Mouse (Mus musculus): ENCODE measurements around the gene Moap1.

Moap1 gene

DNA sequence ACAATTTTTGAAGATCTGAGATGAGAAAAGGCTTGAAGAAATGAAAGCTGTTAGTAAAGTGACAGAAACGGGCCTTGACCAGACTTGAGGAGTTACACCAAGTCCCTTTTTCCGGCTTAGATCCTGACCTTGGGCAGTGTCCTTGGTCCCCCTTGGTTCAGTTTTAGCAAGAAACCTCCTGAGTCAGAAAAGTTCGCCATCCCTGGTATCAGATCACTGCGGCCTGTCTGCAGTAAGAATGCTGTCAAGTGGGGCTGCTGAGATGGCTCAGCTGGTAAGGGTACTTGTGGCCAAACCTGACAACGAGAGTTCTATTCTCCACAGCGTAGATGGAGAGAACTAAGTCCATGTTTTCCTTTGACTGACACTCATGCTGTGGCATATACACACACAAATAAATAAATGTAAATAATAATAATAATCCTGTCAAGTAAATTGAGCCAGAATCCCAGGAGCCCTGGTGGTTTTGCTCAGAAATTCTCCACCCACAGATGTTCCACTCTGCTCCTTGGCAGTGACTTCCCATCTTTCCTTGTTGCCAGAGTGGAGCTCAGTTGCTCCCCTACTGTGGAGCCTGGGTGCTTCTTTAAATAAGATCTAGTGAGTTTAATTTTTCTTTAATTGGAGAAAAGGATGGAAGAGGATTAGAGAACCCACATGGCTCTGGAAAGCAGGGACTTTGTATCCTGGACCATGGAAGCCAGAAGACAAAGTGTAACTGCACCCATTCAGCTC lies 37.4 kb downstream of the Moap1 start:
- no peak for DNase-seq (ENCODE audit: low read depth, low spot score)

DNA sequence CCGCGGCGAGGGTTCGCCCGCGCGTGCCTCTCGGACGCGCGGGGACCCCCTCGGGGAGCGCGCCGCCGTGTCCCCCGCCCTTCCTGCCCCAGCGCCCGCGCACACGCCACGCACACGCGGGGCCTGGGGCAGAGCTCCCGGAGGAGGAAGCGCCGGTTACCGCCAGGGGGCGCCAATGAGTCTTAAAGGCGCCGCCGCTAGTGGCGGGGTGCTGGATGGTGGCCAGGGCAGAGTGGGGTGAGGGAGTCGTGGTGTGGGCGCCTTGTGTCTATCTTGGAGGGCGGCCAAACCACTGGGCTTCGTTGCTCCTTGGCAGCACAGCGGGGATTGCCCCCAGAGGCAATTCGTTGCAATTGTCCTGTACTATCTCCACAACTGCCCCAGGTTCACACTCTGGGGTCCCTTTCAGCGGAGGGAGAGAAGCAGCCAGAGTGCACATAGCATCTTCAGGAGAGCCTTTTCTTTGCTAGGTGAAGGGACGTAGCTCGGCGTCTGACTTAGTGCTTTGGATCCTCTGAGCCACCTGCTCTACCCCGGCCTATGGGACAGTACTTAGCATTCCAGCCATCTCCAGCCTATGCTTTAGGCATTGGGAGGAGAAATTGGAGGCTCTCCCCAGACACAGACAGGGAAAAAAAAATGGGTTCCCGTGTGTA lies 38.1 kb downstream of the Moap1 start:
- peak; percentile 89 for DNase-seq (ENCODE audit: low read depth, low spot score)

- peak; percentile 64 for DNase-seq (ENCODE audit: low read depth, low spot score)
Measured at GRCm38 (mm10) chr12:102704457-102705198, 38.8 kb downstream of the Moap1 start, which contains the start of gene Itpk1. Itpk1 (minus strand) TSS chr12:102704930.

- DNase-seq (ENCODE audit: low read depth, low spot score) = peak; percentile 45
Measured at GRCm38 (mm10) chr12:102703921-102704408, 39.5 kb downstream of the Moap1 start.

- DNase-seq (ENCODE audit: low read depth, low spot score) = no peak
Measured at GRCm38 (mm10) chr12:102703441-102703840, 40.0 kb downstream of the Moap1 start.

GRCm38 (mm10) chr12:102703111-102703412 lies 40.4 kb downstream of the Moap1 start:
- peak; percentile 49 for DNase-seq (ENCODE audit: low read depth, low spot score)

DNA sequence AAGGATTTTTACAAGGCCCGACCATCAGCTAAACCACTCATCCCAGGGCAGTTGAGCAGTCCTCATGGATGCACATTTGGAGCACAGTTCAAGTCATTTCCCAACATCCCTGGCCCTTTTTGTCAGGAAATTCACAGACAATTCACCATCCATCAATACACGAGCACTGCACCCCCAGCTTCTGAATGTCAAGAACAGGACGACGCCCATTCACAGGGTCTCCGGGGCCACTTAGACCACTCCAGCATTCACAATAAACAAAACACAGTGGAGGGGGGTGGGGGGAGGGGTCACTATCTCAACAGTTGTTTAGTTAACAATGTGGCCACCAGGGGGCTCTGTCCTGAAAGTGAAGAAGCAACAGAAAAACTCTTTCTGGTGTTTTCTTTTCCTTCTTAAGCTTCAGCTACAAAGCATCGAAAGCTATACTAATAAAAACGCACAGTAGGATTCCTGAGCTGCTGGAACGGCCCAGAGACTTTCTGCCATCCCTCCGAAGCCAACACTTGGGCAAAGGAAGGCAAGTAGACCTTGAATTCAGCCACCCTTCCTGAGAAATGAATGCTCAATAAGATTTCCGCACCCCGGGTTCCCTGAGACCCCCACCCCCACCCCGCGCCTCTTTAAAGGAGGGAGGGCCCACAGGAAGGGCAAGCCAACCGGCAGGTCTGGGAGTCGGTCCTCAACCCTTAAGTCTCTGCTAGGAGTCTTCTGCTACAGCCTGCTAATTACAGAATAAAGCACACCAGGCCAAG lies 40.9 kb downstream of the Moap1 start:
- DNase-seq (ENCODE audit: low read depth, low spot score) = peak; percentile 93

DNA sequence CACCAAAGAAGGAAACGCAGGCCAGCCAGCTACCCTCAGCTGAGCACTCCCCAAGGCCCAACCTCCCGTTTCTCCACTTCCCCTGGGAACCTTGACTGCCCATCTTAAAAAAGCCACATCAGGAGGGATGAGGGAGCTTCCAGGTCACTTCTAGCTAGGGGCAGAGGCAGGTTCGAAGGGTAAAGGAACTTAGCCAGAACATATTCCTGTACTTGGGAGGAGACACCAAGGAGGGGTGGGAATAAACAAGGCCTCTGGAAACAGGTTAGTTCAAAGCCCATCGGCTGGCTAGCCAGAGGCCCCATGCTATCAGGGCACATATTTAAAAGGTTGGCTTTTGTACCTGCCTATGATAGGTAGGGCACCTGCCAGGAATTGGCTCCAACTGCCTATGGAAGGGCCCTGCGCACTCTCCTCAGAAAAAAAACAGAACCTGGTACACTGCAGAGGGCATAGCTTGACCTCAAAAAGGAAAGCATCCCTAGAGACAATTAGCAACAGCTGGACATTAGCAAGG lies 41.7 kb downstream of the Moap1 start:
- DNase-seq (ENCODE audit: low read depth, low spot score) = no peak

DNA sequence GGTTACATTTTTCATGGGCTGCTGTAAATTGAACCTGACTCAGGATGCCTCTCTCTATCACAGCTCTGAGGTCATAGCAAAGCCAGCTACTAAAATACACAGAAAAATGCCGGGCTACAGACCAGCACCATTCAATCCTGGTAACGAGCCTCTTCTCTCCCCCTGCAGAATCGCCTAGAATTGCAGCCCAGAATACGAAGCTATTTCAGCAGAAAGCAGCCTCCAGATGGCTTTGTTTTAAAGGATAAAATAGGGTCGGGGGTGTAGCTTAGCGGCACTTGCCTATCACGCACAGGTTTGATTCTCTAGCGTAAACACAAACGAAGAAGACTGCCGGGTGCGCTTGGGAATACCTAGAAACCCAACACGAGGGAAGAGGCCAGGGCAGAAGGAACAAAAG lies 43.0 kb downstream of the Moap1 start:
- no peak for DNase-seq (ENCODE audit: low read depth, low spot score)

- no peak for DNase-seq (ENCODE audit: low read depth, low spot score)
Measured at GRCm38 (mm10) chr12:102699156-102699555, 44.3 kb downstream of the Moap1 start.

- DNase-seq (ENCODE audit: low read depth, low spot score) = no peak
Measured at GRCm38 (mm10) chr12:102698089-102698684, 45.3 kb downstream of the Moap1 start.

GRCm38 (mm10) chr12:102697381-102697780 lies 46.1 kb downstream of the Moap1 start:
- DNase-seq (ENCODE audit: low read depth, low spot score) = no peak

GRCm38 (mm10) chr12:102696635-102697354 lies 46.7 kb downstream of the Moap1 start:
- no peak for DNase-seq (ENCODE audit: low read depth, low spot score)

DNA sequence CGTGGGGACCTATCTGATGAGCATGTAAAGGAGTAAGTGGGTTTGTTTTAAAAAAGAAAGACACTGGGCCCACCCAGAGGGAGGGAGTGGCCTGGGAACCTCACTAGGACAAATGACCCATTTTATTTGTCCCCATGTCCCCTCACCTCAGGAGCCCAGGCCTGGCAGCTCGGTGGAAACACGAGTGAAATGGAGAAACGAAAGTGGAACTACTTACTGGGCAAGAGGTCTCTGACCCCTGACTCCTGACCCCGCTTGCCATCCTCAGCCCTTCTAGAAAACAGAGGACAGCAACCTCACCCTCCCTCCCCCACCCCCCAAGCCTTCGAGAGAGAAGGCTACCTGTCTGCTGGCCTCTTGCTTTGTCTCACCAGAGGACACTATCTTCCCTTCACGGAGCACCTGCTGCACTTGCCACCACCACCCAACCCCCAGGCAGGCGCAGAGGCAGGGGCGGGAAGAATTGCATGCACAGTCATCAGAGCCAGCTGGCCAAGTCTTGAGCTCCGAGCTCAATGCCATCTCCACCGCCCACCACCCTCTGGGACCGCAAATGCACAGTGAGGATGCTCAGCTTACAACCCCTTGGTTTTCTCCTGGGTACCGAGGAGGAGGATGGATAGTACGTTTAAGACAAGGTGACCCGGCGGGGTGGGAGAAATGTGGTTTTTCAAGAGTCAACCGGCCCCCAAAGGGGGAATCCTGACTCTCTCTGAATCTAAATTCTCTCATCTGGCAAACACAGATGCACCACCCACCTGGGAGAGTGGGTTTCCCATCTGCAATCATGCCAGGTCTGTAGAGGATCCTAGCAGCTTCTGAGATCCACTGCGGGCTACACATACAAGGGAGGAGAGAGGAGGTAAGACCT lies 47.9 kb downstream of the Moap1 start:
- DNase-seq (ENCODE audit: low read depth, low spot score) = no peak
